Mouse (Mus musculus) cortical plate, adult 2 months (tissue): ENCODE data around the gene Slc7a5.

Experiments used
- CTCF ChIP-seq: fragments of 200-500 bp; IDR thresholded peaks from 2 replicates; pipeline ENCODE4 v1.5.1; 2011; ENCODE audit warnings: mild to moderate bottlenecking, control low read depth, low read length; ENCODE audit not compliant: insufficient read depth; ENCODE audit errors: extremely low read depth
- POLR2A ChIP-seq: fragments of 200-500 bp; IDR thresholded peaks from 2 replicates; pipeline ENCODE4 v1.6.1; 2011; ENCODE audit warnings: mild to moderate bottlenecking, low read length, control low read depth; ENCODE audit not compliant: insufficient read depth; ENCODE audit errors: extremely low read depth

DNA sequence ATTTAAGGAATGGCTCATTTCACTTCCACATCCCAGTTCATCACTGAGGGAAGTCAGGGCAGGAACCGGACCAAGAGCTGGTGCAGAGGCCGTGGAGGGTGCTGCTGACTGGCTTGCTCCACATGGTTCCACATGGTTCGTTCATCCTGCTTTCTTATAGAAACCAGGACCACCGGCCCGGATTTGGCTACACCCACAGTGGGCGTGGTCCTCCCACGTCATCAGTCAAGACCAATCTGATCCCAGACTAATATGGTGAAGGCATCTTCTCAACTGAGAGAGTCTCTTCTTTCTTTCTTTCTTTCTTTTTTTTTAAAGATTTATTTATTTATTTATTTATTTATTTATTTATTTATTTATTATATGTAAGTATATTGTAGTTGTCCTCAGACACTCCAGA lies 24.1 kb upstream of the Slc7a5 start:
- no peak for TF ChIP-seq CTCF
- TF ChIP-seq POLR2A = no peak
